Mouse (Mus musculus) brown adipose tissue, adult 24 weeks (tissue): Measurements from ENCODE around the gene Galnt7. TPM values are rescaled to one million over a fixed set of nuclear protein-coding genes. Genes with fewer than 3 reads are reported as not detected.
"Not testable (repeated sequence)": the region's sequence is repeated elsewhere in the genome, so short reads cannot be mapped to it uniquely, and the experiment has no call there.

Experiments
- H3K27ac ChIP-seq: fragments of 200-500 bp; replicated peaks from 2 replicates; pipeline ENCODE4 v1.5.1; 2012; ENCODE audit warnings: low read depth, mild to moderate bottlenecking, low read length
- H3K4me1 ChIP-seq: fragments of 200-500 bp; 2 replicates; pipeline ENCODE4 v1.6.1; 2012; ENCODE audit warnings: low read length, mixed read lengths; ENCODE audit not compliant: control insufficient read depth, insufficient read depth, insufficient read length
- H3K4me3 ChIP-seq: fragments of 200-500 bp; 2 replicates; pipeline ENCODE4 v1.5.1; 2012; ENCODE audit warnings: low read depth, mild to moderate bottlenecking, low read length, moderate library complexity; ENCODE audit not compliant: insufficient read depth
- polyA plus RNA-seq: library from polyadenylated mRNA; stranded (reverse); fragments of >200 nt; gene quantifications from 2 replicates; pipeline ENCODE4 v1.2.4, GENCODE M21; 2012; ENCODE audit not compliant: missing spikeins, insufficient read depth, insufficient read length

Galnt7 gene
- polyA plus RNA-seq, 1 experiment = 0.79 TPM

GRCm38 (mm10) chr8:57513178-57513661 lies 139.6 kb downstream of the Galnt7 start:
- H3K27ac ChIP-seq, H3K4me1 ChIP-seq: not testable (repeated sequence)
- peak overlapping the region; percentile 59 for H3K4me3 ChIP-seq

DNA sequence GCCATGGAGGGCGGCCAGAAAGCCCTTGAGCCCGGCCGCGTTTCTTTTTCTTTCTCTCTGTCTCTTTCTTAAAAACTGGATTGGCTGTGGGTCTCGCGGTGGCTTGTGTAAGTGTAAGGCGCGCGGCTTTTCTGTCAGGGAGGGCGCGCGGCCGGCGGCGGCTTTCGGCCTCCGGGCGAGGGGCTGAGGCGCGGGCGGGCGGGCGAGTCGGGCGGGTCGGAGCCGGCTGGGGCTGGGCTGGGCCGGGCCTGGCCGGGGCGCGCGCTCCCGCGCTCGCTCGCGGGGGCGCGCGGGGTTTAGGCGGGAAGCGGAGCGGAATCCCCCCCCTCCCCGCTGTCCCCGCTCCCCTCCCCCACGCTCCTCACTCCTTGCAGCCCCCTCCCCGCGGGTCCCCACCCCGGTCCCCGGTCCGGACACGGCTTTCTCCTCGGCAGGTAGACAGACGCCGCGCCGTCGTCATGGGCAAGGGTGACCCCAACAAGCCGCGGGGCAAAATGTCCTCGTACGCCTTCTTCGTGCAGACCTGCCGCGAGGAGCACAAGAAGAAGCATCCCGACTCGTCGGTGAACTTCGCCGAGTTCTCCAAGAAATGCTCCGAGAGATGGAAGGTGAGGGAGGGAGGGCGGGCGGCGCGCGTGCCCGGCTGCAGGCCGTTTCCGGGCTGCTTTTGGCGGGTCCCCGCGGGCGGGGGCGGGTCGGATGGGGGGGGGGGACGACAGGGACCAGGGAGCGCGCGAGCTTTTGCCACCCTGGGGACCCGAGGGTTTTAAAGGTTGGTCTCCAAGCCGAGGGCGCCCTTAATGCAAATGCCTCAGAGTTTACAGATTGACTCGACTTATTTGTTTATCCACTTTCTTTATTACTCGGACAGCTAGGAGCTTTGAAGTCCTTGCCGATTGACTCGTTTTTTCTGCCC lies 140.4 kb downstream of the Galnt7 start:
- peak overlapping the region; percentile 88 for H3K4me3 ChIP-seq
- H3K27ac ChIP-seq = peak overlapping the region; percentile 55
- 0 out of 2 replicates have a peak, but pooled peaks cover 3% of the 10 kb centered on the region for H3K4me1 ChIP-seq

GRCm38 (mm10) chr8:57511316-57512118 lies 141.3 kb downstream of the Galnt7 start, which contains the start of gene Hmgb2:
Gene Hmgb2, plus strand, starts transcription at chr8:57511907.
- Histone ChIP-seq H3K27ac (peak within 1 kb of the TSS; percentile 55), H3K4me3 (peak within 1 kb of the TSS; percentile 88), H3K4me1 (0 out of 2 replicates have a peak, but pooled peaks cover 3% of the 10 kb centered on the region)

DNA sequence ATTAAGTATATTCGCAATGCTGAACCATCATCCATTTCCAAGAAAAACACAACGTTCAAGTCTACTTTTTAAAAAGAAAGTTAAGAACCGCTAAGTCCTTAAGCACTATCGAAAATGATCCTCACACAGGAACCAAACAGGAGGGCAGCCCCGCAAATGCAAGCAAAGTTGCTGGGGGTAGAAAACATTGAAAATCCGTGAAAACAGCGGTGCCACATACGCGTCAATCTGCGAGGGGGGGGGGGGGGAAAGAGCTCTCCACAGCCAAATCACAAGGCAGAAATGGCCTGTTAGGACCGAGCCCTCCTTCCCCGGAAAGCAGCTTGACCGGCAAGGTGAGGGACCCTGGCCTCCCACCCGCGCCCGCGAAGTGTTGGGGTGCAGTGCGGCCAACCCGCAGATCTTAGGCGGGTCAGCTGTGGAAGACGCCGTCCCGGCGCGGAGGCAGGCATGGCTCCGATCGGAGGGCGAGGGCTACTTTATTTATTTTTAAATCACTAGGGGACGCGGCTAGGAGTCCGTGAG lies 142.0 kb downstream of the Galnt7 start:
- Histone ChIP-seq H3K27ac (no peak overlapping the region), H3K4me3 (peak overlapping the region; percentile 77), H3K4me1 (0 out of 2 replicates have a peak, but pooled peaks cover 3% of the 10 kb centered on the region)

DNA sequence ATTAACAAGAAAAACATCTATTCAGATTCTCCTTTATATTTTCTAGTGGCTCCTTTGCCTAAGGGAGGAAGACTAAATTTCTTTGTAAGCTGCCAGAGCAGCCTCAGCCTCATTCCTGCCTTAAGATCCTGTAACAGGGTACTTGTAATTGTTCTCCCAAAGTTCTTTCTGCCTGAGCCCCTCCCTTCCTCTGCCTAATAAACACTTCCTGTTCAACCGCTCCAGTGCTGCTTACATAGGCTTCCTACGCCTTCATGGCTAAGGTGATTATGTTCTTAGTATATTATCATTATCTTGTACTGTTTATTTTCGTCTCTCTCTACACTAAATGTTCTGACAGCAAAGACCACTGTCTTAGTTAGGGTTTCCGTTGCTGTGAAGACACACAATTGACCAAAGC lies 144.2 kb downstream of the Galnt7 start:
- Histone ChIP-seq H3K4me3 (no peak overlapping the region), H3K27ac (0 out of 2 replicates have a peak overlapping the region, but pooled peaks have one; percentile 12), H3K4me1 (0 out of 2 replicates have a peak, but pooled peaks cover 3% of the 10 kb centered on the region)

GRCm38 (mm10) chr8:57507556-57508063 lies 145.2 kb downstream of the Galnt7 start:
- Histone ChIP-seq H3K4me3 (no peak overlapping the region), H3K27ac (no peak overlapping the region), H3K4me1 (0 out of 2 replicates have a peak, but pooled peaks cover 3% of the 10 kb centered on the region)

DNA sequence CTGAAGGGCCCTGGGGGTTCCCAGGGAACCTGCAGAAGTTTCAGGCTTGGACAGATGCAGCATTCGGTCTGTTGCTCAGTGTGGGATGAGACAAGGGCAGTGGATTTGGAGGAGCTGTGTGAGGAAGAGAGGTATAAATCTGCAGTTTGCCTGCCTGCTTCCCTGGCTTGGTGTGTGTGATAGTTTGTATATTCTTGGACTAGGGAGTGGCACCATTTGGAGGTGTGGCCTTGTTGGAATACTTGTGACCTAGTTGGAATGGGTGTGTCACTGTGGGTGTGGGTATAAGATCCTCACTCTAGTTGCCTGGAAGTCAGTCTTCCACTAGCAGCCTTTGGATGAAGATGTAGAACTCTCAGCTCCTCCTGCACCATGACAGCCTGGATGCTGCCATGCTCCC lies 147.3 kb downstream of the Galnt7 start:
- not testable (repeated sequence) for H3K27ac ChIP-seq, H3K4me3 ChIP-seq, H3K4me1 ChIP-seq

DNA sequence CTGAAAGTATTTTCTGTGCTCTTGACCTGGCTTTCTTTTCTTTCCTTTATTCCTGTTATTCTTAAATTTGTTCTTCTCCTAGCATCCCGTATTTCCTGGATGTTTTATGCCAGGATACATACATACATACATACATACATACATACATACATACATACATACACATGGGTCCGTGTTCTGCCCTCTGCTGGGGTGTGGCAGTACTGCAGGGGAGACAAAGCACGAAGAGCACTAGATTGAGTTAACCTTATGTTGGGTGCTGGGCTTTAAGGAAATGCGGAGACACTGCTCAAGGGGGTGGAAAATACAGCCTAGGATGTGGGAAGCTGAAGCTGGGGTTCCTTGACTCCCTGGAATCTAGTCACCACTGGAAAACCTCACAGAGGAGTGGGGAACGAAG lies 149.2 kb downstream of the Galnt7 start:
- Histone ChIP-seq H3K4me3 (no peak overlapping the region), H3K27ac (no peak overlapping the region), H3K4me1 (0 out of 2 replicates have a peak, but pooled peaks cover 3% of the 10 kb centered on the region)

- peak overlapping the region; percentile 35 for H3K4me3 ChIP-seq
- no peak overlapping the region for H3K27ac ChIP-seq
- no peaks in the 10 kb centered on the region for H3K4me1 ChIP-seq
Measured at GRCm38 (mm10) chr8:57498847-57499511, 153.9 kb downstream of the Galnt7 start.

- no peaks in the 10 kb centered on the region for H3K4me1 ChIP-seq
- H3K4me3 ChIP-seq = no peak overlapping the region
- no peak overlapping the region for H3K27ac ChIP-seq
Measured at GRCm38 (mm10) chr8:57498494-57498846, 154.4 kb downstream of the Galnt7 start.

DNA sequence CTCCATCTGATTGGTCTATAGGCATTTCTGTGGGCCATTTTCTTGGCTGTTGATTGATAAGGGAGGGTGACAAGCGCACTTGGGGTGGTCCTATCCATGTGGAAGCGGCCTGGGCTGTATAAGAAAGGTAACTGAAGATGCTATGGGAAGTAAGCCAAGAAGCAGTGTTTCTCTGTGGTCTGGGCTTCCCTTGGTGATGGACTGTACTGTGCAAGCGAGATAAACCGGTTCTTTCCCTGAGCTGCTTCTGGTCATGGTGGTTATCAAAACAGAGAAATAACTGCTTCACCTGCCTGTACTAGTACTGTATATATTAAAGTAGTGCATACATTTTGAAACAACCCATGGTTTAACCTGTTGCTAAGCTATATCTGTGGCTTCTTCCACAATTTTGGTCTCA lies 161.0 kb downstream of the Galnt7 start:
- Histone ChIP-seq H3K4me1 (no peaks in the 10 kb centered on the region), H3K4me3 (no peak overlapping the region), H3K27ac (no peak overlapping the region)

GRCm38 (mm10) chr8:57489896-57490295 lies 162.9 kb downstream of the Galnt7 start:
- Histone ChIP-seq H3K4me1 (no peaks in the 10 kb centered on the region), H3K27ac (no peak overlapping the region), H3K4me3 (no peak overlapping the region)

GRCm38 (mm10) chr8:57489366-57489765 lies 163.5 kb downstream of the Galnt7 start:
- Histone ChIP-seq H3K4me3 (no peak overlapping the region), H3K4me1 (no peaks in the 10 kb centered on the region), H3K27ac (no peak overlapping the region)

DNA sequence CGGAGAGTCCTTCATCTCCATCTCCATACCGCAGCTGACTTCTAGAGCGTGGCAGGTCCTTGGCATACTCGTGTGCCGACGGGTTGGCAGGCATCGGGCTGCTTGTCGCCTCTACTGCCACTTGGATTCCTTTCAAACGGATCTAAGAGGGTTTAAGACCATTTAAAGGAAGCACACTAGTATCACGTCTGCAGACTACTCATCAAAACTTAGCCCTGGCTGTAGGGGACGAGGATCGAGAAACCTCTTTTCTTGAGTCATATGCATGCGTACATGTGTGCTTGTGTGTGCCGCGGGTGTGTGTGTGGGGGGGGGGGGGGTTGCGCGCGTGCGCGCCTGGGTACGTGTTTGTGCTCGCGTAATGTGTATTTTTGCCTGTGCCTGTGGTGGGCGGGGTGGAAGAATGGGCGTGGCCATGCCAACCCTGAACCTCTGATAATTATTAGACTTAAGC lies 164.5 kb downstream of the Galnt7 start:
- no peaks in the 10 kb centered on the region for H3K4me1 ChIP-seq
- H3K4me3 ChIP-seq = peak overlapping the region; percentile 99
- peak overlapping the region; percentile 68 for H3K27ac ChIP-seq
